Mouse (Mus musculus): ENCODE measurements around the gene Gper1. TPM values are rescaled to one million over a fixed set of nuclear protein-coding genes. Genes with fewer than 3 reads are reported as not detected.

Gene Gper1
- polyA plus RNA-seq, 3 experiments from 2014 or later = not detected

DNA sequence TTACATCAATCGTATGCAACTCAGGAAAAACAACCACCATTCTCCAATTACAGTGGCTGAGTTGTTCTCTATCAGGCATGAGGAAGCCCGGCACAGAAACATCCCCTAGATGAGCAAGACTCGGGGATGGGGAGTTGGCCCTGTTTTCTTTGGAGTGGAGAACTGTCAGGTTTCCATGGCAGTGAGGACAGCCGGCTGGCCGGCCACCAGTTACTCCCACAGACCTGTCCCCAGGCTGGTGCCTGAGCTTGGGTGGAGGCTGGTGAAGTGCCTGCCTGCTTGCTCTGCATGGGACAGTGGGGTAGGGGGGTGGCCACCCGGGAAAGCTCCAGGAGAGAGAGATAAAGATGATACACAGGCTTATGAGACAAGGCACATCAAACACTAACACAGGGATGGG lies 25.1 kb downstream of the Gper1 start:
- ATAC-seq = no peak

DNA sequence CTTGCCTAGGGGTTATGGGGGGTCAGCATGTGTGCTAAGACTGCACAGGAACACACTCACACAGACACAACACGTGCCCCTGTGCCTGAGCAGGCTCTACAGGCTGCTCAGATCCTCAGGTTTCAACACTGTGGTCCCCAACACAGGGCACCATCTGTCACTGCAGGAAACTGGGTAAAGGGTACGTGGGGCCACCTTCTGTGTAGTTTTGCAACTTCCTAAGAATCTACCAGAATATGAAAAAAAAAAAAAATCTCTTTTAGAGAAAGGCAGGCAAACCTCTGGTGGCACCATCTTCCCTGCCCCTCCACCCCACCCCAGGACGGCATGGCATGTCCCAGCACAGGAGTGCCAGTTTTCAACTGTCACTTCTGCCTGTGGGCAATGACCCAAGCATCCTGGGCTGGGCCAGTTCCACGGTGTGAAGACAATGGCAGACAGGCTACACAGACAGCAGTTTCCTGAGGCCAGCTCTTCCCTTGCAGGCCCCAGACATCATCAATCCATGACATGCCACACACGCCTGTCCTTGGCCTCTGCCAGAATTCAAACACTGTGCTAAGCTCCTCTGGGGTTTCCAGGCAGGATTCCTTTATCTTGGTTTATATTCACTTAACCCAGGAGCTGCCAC lies 26.3 kb downstream of the Gper1 start:
- no peak for ATAC-seq

DNA sequence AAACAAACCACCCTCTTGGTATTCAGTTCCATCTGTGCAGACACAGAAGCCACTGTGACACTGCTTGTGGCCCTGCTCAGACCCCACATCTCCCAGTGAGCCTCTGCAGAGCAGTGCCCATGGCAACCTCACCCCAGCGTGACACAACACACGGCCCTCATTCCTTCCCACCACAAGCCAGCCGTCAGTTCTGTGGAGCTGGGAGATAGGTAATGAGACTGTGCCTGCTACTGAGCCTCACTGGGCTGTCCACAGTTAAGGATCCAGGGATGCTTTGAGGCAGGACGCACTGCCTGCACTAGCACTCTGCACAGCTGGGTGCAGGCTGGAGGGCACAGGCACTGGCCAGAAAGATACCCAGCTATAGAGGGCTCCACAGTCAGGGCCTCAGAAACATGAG lies 27.0 kb downstream of the Gper1 start:
- no peak for ATAC-seq

DNA sequence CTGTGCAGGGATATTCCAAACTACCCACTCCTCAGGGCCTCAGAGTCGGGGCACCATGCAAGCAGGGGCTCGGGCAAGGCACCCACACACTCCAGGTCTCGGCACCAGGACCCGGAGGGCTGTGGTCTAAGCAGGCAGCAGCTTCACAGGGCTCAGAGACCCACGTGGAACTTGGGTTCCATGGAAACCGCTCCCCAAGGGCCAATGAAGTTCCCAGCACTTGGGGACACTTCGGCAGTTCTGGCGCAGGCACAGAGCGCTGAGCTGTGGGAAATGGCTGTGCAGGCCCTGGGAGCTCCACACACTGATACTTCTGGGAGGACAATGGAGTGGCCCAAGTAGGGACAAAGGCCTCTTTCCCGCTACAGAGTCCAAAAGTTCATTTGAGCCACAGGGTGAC lies 30.1 kb downstream of the Gper1 start:
- ATAC-seq = no peak

DNA sequence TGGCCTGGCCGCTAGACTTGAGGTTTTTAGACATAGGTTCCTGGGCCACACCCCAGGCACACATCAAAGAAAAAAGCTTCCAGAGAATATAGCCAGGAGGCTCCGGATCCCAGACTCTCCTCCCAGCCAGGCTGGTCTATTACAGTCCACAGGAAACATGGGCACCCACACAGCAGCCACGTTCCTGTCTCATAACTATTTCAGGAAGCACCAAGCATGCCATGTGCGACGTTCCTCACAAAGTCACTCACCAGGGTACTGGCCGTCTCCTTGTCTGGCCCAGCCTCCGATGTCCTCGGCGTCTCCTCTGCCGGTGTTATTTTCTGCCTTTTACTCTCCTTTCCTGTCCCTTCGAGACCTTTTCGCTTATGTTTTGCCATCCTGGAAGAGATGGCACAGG lies 32.2 kb downstream of the Gper1 start:
- no peak for ATAC-seq

DNA sequence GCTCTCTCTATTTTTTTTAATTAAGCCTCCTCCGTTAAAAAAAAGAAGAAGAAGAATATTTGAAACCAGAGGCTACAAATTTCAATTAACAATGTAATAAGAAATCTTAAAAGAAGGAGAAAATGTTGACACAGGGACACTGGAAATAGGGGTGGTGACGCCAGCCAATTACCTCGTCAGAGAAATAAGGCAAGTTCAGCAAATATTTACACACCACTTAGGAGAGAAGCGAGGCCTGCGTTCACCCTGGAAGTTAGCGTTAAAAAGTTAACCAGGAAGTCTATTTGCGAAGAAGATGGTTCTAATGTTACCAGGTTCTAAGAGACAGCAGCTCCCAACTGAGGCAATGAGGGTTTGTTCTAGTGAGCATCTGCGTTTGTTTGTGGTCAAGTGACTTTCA lies 34.3 kb downstream of the Gper1 start:
- no peak for ATAC-seq

DNA sequence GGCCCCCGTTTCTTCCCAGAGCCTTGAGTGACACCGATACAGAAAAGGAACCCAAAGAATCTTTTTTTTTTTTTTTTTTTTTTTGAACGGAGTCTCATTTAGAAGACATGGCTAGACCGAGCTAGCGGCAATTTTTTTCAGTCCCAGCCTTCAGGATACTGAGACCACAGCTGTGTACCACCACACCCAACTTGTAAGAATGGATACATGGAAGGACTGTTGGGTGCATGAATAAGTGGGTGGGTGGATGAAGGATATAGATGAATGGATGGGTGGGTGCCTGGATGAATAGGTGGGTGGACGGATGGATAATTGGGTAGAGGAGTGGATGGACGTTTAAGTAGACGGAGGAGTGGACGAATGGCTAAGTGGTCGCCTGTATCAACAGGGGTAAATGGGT lies 37.0 kb downstream of the Gper1 start:
- ATAC-seq = no peak

DNA sequence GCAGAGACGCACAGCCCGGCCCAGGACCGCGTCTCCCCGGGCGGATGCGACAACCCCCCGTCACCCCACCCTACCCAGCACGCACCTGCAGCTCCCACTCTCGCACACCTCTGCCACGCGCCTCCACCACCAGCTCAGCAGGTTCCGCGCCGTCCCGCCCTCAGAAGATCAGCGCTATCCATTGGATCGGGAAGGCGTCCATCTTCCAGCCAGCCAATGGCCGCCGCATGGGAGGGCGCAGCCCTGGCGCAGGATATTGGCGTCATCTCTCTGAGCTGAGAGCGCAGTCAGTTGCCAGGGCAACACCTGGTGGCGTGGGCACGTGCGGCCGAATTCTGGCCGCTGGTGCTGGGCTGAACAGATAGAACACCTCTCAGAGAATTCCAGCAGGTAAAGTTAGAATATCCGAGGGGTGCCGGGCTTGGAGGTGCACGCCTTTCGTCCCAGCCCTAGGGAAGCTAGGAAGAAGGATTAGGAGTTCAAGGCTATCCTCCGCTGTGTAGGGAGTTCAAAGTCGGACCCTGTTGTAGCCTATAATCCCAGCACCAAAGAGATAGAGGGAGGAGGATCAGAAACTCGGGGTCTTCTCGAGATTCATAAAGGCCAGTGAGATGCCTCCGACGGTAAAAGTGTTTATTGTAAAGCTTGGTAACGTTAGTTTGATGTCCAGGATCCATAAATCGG lies 37.6 kb downstream of the Gper1 start, which contains the start of gene 3110082I17Rik:
3110082I17Rik (minus strand) TSS at position 144 of the 684 bp plus-strand sequence.
- ATAC-seq = peak; percentile 100

DNA sequence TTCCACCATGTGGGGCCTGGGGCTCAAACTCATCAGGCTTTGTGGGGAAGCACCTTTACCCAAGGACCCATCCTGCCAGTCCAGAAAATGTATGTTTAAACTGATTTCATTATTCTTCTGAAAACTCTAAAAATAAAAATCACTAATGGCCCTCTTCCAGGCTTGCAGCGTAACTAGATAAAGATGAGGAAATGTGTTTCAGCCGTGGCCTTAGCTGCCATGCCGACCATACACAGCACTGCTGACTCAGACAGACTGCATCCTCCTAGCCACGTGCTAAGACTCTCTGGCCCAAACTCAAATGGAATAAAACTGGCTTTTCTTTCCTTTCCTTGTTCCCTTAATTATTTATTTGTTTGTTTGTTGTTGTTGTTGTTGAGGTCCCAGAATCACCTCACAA lies 41.9 kb downstream of the Gper1 start:
- no peak for ATAC-seq

DNA sequence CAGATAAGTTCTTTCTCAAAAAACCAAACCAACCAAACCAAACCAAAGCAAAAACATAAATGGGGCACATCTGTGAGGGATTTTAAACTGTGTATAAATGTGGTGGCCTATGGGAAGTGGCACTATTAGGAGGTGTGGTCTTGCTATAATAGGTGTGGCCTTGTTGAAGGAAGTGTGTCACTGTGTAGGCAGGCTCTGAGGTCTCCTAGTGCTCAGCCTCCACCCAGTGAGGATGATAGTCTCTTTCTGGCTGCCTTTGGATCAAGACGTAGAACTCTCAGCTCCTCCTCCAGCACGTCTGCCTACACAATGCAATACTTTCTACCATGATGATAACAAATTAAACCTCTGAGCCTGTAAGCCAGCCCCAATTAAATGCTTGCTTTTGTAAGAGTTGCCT lies 43.4 kb downstream of the Gper1 start:
- ATAC-seq = no peak

DNA sequence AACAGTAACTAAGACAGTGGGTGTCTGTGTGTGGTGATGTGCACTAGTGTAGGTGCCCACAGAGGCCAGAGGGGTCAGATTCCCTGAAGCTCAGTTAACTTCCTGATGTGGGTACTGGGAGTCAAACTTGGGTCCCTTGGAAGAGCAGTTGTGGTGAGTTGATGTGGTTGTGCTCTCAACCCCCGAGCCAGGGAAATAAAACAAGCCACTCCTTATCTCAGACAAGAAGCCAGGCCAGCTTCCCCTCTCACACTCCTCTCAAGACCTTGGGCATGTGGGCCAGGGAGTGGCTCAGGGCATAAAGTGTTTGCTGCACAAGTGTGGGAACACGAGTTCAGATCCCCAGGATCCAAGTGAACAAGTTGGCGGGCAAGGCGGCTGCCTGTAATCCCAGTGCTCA lies 43.9 kb downstream of the Gper1 start:
- no peak for ATAC-seq

DNA sequence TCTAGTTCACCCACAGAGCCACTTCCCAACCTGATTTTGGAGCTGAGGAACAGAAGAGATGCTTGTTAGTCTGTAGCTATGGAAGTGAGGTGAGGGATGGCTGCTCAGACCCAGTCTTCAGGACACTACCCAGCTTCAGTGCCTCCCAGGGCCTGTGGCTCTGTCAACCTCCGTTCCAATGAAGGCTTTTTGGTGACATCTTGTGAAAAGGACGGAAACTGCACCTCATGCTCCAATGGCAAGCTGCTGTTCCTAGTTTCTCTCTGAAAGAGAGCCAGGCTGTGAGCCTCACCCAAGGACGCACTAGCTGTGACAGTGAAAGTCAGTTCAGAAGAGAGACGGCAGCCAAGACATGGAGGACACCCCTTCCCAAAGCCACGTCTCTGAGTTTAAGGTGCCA lies 45.0 kb downstream of the Gper1 start:
- no peak for ATAC-seq

DNA sequence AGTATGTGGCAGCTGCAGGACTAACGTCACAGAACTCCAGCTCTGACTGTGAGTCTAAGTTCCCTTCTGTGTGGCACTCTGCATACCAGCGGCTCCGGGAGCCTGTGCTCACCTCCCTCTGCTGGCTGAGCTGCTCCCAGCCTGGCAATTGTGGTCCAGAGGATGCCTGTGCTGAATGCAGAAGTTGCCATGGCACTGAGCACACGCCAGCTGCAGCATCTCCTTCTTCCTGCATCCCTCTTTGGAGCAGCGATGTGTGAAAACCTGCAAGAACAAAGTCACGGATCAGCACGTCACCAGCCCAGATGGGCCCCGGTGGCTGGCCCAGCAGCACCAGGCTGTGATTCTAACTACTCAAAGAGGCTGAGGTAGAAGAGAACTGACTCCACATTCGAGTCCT lies 51.8 kb downstream of the Gper1 start:
- ATAC-seq = no peak

Other genes starting within 250 kb of the Gper1 start
- 10 to 100 TPM; 30.7 to 43.4 (median 38.5) TPM for gene Sun1, start 222.5 kb upstream of the Gper1 start, polyA plus RNA-seq (2017; shearing (Covaris generic))
- gene Get4, start 170.8 kb upstream of the Gper1 start, polyA plus RNA-seq (2017; shearing (Covaris generic)) = 10 to 100 TPM; 12.0 to 25.4 (median 16.7) TPM
- 10 to 100 TPM in 1 of 3 experiments, 1 to 10 TPM in 2; 3.0 to 13.5 (median 3.7) TPM for gene Adap1, start 97.5 kb upstream of the Gper1 start, polyA plus RNA-seq (2017; shearing (Covaris generic))
- gene Cox19, start 71.7 kb upstream of the Gper1 start, polyA plus RNA-seq (2017; shearing (Covaris generic)) = 10 to 100 TPM; 52.5 to 66.7 (median 65.2) TPM
- gene Cyp2w1, start 70.5 kb upstream of the Gper1 start, polyA plus RNA-seq (2017; shearing (Covaris generic)) = not detected
- gene Gpr146, start 45.5 kb upstream of the Gper1 start, polyA plus RNA-seq (2017; shearing (Covaris generic)) = 1 to 10 TPM; 3.9 to 5.8 (median 5.2) TPM
- gene C130050O18Rik, start 17.9 kb upstream of the Gper1 start, polyA plus RNA-seq (2017; shearing (Covaris generic)) = not detected
- gene 3110082I17Rik, start 37.4 kb downstream of the Gper1 start, polyA plus RNA-seq (2017; shearing (Covaris generic)) = 1 to 10 TPM; 4.6 to 5.6 (median 5.2) TPM
- gene Zfand2a, start 61.4 kb downstream of the Gper1 start, polyA plus RNA-seq (2017; shearing (Covaris generic)) = 10 to 100 TPM in 1 of 3 experiments, 1 to 10 TPM in 2; 8.1 to 10.3 (median 9.2) TPM
- not detected for gene Uncx, start 120.3 kb downstream of the Gper1 start, polyA plus RNA-seq (2017; shearing (Covaris generic))

Measured in inflammation-experienced regulatory T-cells, adult 6 months (primary cell).